Mouse (Mus musculus): ENCODE data around the gene Epb41l5. TPM values are rescaled to one million over a fixed set of nuclear protein-coding genes. Genes with fewer than 3 reads are reported as not detected.

Epb41l5 gene
- polyA plus RNA-seq, 1 experiment: 1.6 TPM

- WGBS: 77% methylated on average over 18 of the region's 18 CpGs
- TF ChIP-seq CTCF (IDR thresholded peaks at IDR 0.05; ENCODE audit: borderline replicate concordance, control insufficient read depth, extremely low read depth, insufficient read depth, low read length, poor library complexity) (no peak), POLR2A (IDR thresholded peaks at IDR 0.05; ENCODE audit: control insufficient read depth, extremely low read depth, insufficient read depth, low read length, poor library complexity) (no peak)
- Histone ChIP-seq H3K4me1 (replicated peaks; ENCODE audit: control insufficient read depth, insufficient read depth, low read length) (no peaks in the 10 kb centered on the region), H3K36me3 (ENCODE audit: control insufficient read depth, insufficient read depth, low read length) (no peaks in the 10 kb centered on the region), H3K4me3 (ENCODE audit: control insufficient read depth, insufficient read depth, low read length) (no peak overlapping the region), H3K27ac (ENCODE audit: control insufficient read depth, insufficient read depth, low read length) (no peak overlapping the region), H3K27me3 (ENCODE audit: control insufficient read depth, insufficient read depth, low read length) (no peaks in the 10 kb centered on the region)
- DNase-seq: no peak
Measured at GRCm38 (mm10) chr1:119533093-119533805, 115.6 kb downstream of the Epb41l5 start.

GRCm38 (mm10) chr1:119532165-119532564 is 116.6 kb downstream of the Epb41l5 start:
- no peak for DNase-seq
- Histone ChIP-seq H3K4me1 (replicated peaks; ENCODE audit: control insufficient read depth, insufficient read depth, low read length) (no peaks in the 10 kb centered on the region), H3K4me3 (ENCODE audit: control insufficient read depth, insufficient read depth, low read length) (no peak overlapping the region), H3K27me3 (ENCODE audit: control insufficient read depth, insufficient read depth, low read length) (no peaks in the 10 kb centered on the region), H3K36me3 (ENCODE audit: control insufficient read depth, insufficient read depth, low read length) (peaks cover 4% of the 10 kb centered on the region; the same call in 1 of the 2 replicates), H3K27ac (ENCODE audit: control insufficient read depth, insufficient read depth, low read length) (no peak overlapping the region)
- no peak for TF ChIP-seq POLR2A (IDR thresholded peaks at IDR 0.05; ENCODE audit: control insufficient read depth, extremely low read depth, insufficient read depth, low read length, poor library complexity)
- TF ChIP-seq CTCF (IDR thresholded peaks at IDR 0.05; ENCODE audit: borderline replicate concordance, control insufficient read depth, extremely low read depth, insufficient read depth, low read length, poor library complexity): no peak
- 97% methylated on average over 6 of the region's 6 CpGs for WGBS

GRCm38 (mm10) chr1:119530941-119531340 is 117.9 kb downstream of the Epb41l5 start:
- TF ChIP-seq POLR2A (IDR thresholded peaks at IDR 0.05; ENCODE audit: control insufficient read depth, extremely low read depth, insufficient read depth, low read length, poor library complexity) (no peak), CTCF (IDR thresholded peaks at IDR 0.05; ENCODE audit: borderline replicate concordance, control insufficient read depth, extremely low read depth, insufficient read depth, low read length, poor library complexity) (no peak)
- no peak overlapping the region for H3K27ac ChIP-seq (ENCODE audit: control insufficient read depth, insufficient read depth, low read length)
- 96% methylated on average over 13 of the region's 13 CpGs for WGBS

DNA sequence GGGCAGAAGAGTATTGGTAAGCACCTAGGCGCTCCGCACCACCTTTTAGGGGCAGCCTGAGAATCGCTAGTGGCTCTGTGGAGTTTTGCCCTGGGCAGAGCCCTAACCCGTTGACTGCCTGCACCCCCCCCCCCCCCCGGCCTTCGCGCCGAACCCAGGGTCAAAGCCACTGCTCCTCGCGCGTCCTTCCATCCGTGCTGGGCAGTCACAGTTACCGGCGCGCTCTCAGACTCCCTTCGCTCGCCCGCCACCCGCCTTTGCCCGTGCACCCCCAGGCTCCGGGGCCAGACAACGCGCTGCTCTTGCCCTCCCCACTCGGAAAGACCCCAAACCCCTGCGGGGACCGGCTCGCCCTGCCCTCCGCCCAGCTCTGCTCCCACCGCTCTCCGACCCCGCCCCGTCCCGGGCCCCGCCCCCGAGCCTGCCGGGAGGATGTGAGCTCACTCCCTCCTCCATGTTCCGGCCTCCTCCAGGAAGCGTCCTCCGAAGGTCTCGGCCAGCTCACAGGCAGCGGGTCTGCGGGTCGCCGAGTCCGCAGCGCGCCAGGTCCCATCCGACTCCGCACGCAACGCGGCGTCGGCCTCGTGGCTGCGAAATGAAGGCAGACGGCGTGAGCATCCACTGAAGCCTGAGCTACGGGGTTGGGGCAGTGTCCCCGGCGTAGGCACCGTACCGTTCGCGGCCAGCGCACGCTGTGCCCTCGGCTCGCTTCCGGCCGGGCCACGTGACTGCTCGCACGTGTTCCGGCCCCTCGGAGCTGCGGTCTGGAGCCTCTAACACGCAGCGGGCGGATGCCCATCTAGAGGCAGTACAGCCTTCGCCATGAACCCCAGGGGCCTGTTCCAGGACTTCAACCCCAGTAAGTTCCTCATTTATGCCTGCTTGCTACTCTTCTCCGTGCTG is 122.9 kb downstream of the Epb41l5 start, which contains the start of gene Tmem185b:
TSS of gene Tmem185b (plus strand) at position 472 of the 903 bp plus-strand sequence.
- TF ChIP-seq CTCF (IDR thresholded peaks at IDR 0.05; ENCODE audit: borderline replicate concordance, control insufficient read depth, extremely low read depth, insufficient read depth, low read length, poor library complexity) (no peak), POLR2A (IDR thresholded peaks at IDR 0.05; ENCODE audit: control insufficient read depth, extremely low read depth, insufficient read depth, low read length, poor library complexity) (peak; percentile 68; the same call in 1 of the 2 replicates)
- WGBS: 1% methylated on average over 81 of the region's 82 CpGs
- DNase-seq: peak; percentile 96
- H3K4me3 ChIP-seq (ENCODE audit: control insufficient read depth, insufficient read depth, low read length): peak within 1 kb of the TSS; percentile 71
- H3K27me3 ChIP-seq (ENCODE audit: control insufficient read depth, insufficient read depth, low read length): no peaks in the 10 kb centered on the region
- peaks cover 22% of the 10 kb centered on the region for H3K4me1 ChIP-seq (replicated peaks; ENCODE audit: control insufficient read depth, insufficient read depth, low read length)
- H3K36me3 ChIP-seq (ENCODE audit: control insufficient read depth, insufficient read depth, low read length): peaks cover 4% of the 10 kb centered on the region; the same call in 1 of the 2 replicates
- H3K27ac ChIP-seq (ENCODE audit: control insufficient read depth, insufficient read depth, low read length): no peak within 1 kb of the TSS

More at GRCm38 (mm10) chr1:119530941-119531340, 117.9 kb downstream of the Epb41l5 start:
- H3K36me3 ChIP-seq (ENCODE audit: control insufficient read depth, insufficient read depth, low read length): peaks cover 4% of the 10 kb centered on the region; the same call in 1 of the 2 replicates
- peaks cover 9% of the 10 kb centered on the region for H3K4me1 ChIP-seq (replicated peaks; ENCODE audit: control insufficient read depth, insufficient read depth, low read length)
- no peak overlapping the region for H3K4me3 ChIP-seq (ENCODE audit: control insufficient read depth, insufficient read depth, low read length)
- no peaks in the 10 kb centered on the region for H3K27me3 ChIP-seq (ENCODE audit: control insufficient read depth, insufficient read depth, low read length)
- no peak for DNase-seq

- H3K4me3 ChIP-seq (ENCODE audit: control insufficient read depth, insufficient read depth, low read length): no peak overlapping the region; the same call in 1 of the 2 replicates
- WGBS: 34% methylated on average over 5 of the region's 5 CpGs
- H3K27me3 ChIP-seq (ENCODE audit: control insufficient read depth, insufficient read depth, low read length): no peaks in the 10 kb centered on the region
- TF ChIP-seq POLR2A (IDR thresholded peaks at IDR 0.05; ENCODE audit: control insufficient read depth, extremely low read depth, insufficient read depth, low read length, poor library complexity): no peak
- no peak for TF ChIP-seq CTCF (IDR thresholded peaks at IDR 0.05; ENCODE audit: borderline replicate concordance, control insufficient read depth, extremely low read depth, insufficient read depth, low read length, poor library complexity)
- H3K36me3 ChIP-seq (ENCODE audit: control insufficient read depth, insufficient read depth, low read length): peaks cover 4% of the 10 kb centered on the region; the same call in 1 of the 2 replicates
- H3K4me1 ChIP-seq (replicated peaks; ENCODE audit: control insufficient read depth, insufficient read depth, low read length): peaks cover 24% of the 10 kb centered on the region
- no peak overlapping the region for H3K27ac ChIP-seq (ENCODE audit: control insufficient read depth, insufficient read depth, low read length)
- DNase-seq: no peak
Measured at GRCm38 (mm10) chr1:119525004-119525444, 123.8 kb downstream of the Epb41l5 start.

GRCm38 (mm10) chr1:119523826-119524225 is 125.0 kb downstream of the Epb41l5 start:
- no peaks in the 10 kb centered on the region for H3K27me3 ChIP-seq (ENCODE audit: control insufficient read depth, insufficient read depth, low read length)
- DNase-seq: no peak
- no peak overlapping the region for H3K4me3 ChIP-seq (ENCODE audit: control insufficient read depth, insufficient read depth, low read length)
- H3K36me3 ChIP-seq (ENCODE audit: control insufficient read depth, insufficient read depth, low read length): peaks cover 4% of the 10 kb centered on the region; the same call in 1 of the 2 replicates
- no peak overlapping the region for H3K27ac ChIP-seq (ENCODE audit: control insufficient read depth, insufficient read depth, low read length)
- H3K4me1 ChIP-seq (replicated peaks; ENCODE audit: control insufficient read depth, insufficient read depth, low read length): peaks cover 31% of the 10 kb centered on the region
- 93% methylated on average over 7 of the region's 7 CpGs for WGBS
- no peak for TF ChIP-seq POLR2A (IDR thresholded peaks at IDR 0.05; ENCODE audit: control insufficient read depth, extremely low read depth, insufficient read depth, low read length, poor library complexity)
- no peak for TF ChIP-seq CTCF (IDR thresholded peaks at IDR 0.05; ENCODE audit: borderline replicate concordance, control insufficient read depth, extremely low read depth, insufficient read depth, low read length, poor library complexity)

Data from thymus, adult 2 months (tissue).